Mouse (Mus musculus): ENCODE measurements around the gene Vmn1r188. TPM values are rescaled to one million over a fixed set of nuclear protein-coding genes. Genes with fewer than 3 reads are reported as not detected.
"Not testable (repeated sequence)": the region's sequence is repeated elsewhere in the genome, so short reads cannot be mapped to it uniquely, and the experiment has no call there.

Vmn1r188 gene
- total RNA-seq, 4 experiments from 2014 or later = not detected

GRCm38 (mm10) chr13:22049737-22050440 lies 34.4 kb upstream of the Vmn1r188 start:
- no peak for DNase-seq (ENCODE audit: low spot score in 2 of 2)

- peak; percentile 84 to 94 for DNase-seq (ENCODE audit: low spot score in 2 of 2)
Observed at GRCm38 (mm10) chr13:22050591-22051522, 33.4 kb upstream of the Vmn1r188 start.

DNA sequence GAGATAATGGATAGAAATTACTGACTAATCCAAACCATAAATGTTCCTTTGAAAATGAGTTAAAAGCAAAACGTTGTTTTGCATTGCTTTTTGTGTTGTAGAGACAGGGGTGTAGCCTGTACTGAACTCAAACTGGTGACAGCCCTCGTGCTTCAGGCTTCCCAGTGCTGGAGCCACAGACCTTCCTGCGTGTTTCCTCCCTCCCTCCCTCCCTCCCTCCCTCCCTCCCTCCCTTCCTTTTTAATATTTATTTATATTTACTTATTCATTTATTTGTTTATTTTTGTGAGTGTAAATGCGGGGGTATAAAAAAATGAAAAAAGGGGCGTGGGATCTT lies 32.7 kb upstream of the Vmn1r188 start:
- DNase-seq (ENCODE audit: low spot score in 2 of 2) = no peak

- DNase-seq (ENCODE audit: low spot score in 2 of 2) = no peak
Observed at GRCm38 (mm10) chr13:22053754-22054153, 30.5 kb upstream of the Vmn1r188 start.

- DNase-seq (ENCODE audit: low spot score in 2 of 2) = no peak
Observed at GRCm38 (mm10) chr13:22061422-22061821, 22.8 kb upstream of the Vmn1r188 start.

DNA sequence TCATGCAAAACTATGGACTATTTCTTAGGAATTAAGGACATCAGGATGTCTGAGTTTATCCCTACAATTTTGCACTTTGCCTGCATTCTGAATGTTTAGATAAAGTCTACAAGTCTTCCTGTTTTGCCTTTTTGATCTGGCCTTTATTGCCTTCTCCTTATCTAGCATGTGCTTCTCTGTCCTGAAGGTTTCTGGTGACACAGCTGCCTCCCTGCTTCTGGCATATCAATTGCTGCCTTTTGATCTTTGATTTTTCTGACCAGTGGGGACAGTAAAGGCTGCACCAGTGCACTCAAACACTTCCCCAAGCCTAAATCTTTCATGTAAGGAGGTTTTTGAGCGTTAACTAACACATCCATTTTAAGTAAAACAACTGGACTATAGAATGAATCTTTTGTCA lies 20.8 kb upstream of the Vmn1r188 start:
- no peak for DNase-seq (ENCODE audit: low spot score in 2 of 2)

DNA sequence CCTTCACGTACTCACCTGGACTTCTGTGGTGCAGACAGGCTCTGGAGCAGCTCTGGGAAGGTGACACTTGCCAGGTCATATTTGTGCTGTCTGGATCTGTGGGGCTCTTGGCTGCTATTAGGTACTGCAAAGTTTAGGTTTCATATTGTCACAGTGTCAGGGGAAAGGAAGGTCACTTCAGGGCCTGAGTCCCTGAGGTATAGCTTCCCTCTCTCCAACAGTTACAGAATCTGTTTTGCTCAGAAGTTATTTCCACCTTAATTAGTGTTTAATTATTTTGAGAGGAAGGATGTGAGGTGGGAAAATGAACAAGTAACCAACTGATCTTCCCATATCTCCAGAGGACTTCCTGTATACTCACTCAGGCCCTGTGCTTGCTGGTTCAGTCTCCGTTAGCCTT lies 21.5 kb downstream of the Vmn1r188 start, which contains the start of gene Vmn1r189:
Gene Vmn1r189 (minus strand): TSS at position 101 of the 400 bp plus-strand sequence.
- DNase-seq (ENCODE audit: low spot score in 2 of 2) = not testable (repeated sequence)

- not testable (repeated sequence) for DNase-seq (ENCODE audit: low spot score in 2 of 2)
Observed at GRCm38 (mm10) chr13:22136495-22137293, 52.5 kb downstream of the Vmn1r188 start.

Small RNA genes within 50 kb of the gene (microRNA-seq; reads per million reads assigned to microRNA genes)
- gene Gm26300 = 0 reads per million in 2 experiments
- gene Gm44390 = 0 reads per million in 2 experiments
- 0 reads per million in 2 experiments for gene Gm44486

Other genes starting within 250 kb of the Vmn1r188 start
- 1 to 10 TPM; 2.4 to 4.1 (median 3.3) TPM for gene Zfp184, start 139.3 kb upstream of the Vmn1r188 start, total RNA-seq (2022)
- gene Pom121l2, start 103.2 kb upstream of the Vmn1r188 start, total RNA-seq (2022) = not detected
- gene Prss16, start 74.7 kb upstream of the Vmn1r188 start, total RNA-seq (2022) = 1 to 10 TPM in 3 of 4 experiments, under 1 TPM in 1; 0.33 to 1.3 (median 1.0) TPM
- 10 to 100 TPM in 3 of 4 experiments, not detected in 1; 15.3 to 27.1 (median 22.8) TPM for gene Hist1h2ah, start 48.9 kb upstream of the Vmn1r188 start, total RNA-seq (2022)
- gene Hist1h2bk, start 48.6 kb upstream of the Vmn1r188 start, total RNA-seq (2022) = 10 to 100 TPM in 3 of 4 experiments, 1 to 10 TPM in 1; 3.0 to 13.9 (median 10.7) TPM
- gene Hist1h4i, start 43.1 kb upstream of the Vmn1r188 start, total RNA-seq (2022) = 10 to 100 TPM; 62.0 to 71.0 (median 68.4) TPM
- gene Hist1h2ag, start 41.5 kb upstream of the Vmn1r188 start, total RNA-seq (2022) = 10 to 100 TPM in 3 of 4 experiments, 1 to 10 TPM in 1; 9.0 to 26.2 (median 21.0) TPM
- gene Hist1h2bj, start 41.2 kb upstream of the Vmn1r188 start, total RNA-seq (2022) = 10 to 100 TPM in 2 of 4 experiments, 1 to 10 TPM in 2; 7.2 to 11.6 (median 10.4) TPM
- not detected for gene Vmn1r189, start 21.4 kb downstream of the Vmn1r188 start, total RNA-seq (2022)
- gene Vmn1r191, start 99.5 kb downstream of the Vmn1r188 start, total RNA-seq (2022) = not detected
- gene Vmn1r192, start 106.7 kb downstream of the Vmn1r188 start, total RNA-seq (2022) = not detected
- gene Vmn1r193, start 138.7 kb downstream of the Vmn1r188 start, total RNA-seq (2022) = not detected
- not detected for gene Vmn1r194, start 159.8 kb downstream of the Vmn1r188 start, total RNA-seq (2022)
- not detected for gene Vmn1r195, start 186.1 kb downstream of the Vmn1r188 start, total RNA-seq (2022)
- gene Vmn1r196, start 205.5 kb downstream of the Vmn1r188 start, total RNA-seq (2022) = not detected
- gene Vmn1r197, start 240.1 kb downstream of the Vmn1r188 start, total RNA-seq (2022) = under 1 TPM in 1 of 4 experiments, not detected in 3; 0.07 TPM